Mouse (Mus musculus) forebrain, embryonic 11.5 days (tissue): ENCODE results near the gene Cebpb. TPM values are rescaled to one million over a fixed set of nuclear protein-coding genes. Genes with fewer than 3 reads are reported as not detected.

ENCODE experiments used
- ATAC-seq: fragments of 200-750 bp; cut with Nextera tagmentation; replicated peaks from 2 replicates; pipeline ENCODE4 v1.8.0; 2017; ENCODE audit warnings: moderate TSS enrichment; ENCODE audit not compliant: low FRiP score
- DNase-seq: peaks from one replicate; pipeline ENCODE4 v3.0.0-alpha.2; 2017; ENCODE audit warnings: low spot score
- H3K27ac ChIP-seq: fragments of 300-500 bp; sonication (generic); 2 replicates; pipeline ENCODE4 v1.5.1; 2014; ENCODE audit warnings: low read depth, low read length
- H3K27me3 ChIP-seq: fragments of 300-500 bp; sonication (generic); 2 replicates; pipeline ENCODE4 v1.6.1; 2014; ENCODE audit warnings: mild to moderate bottlenecking, low read length, mixed read lengths; ENCODE audit not compliant: control insufficient read depth, insufficient read depth
- H3K36me3 ChIP-seq: fragments of 300-500 bp; sonication (generic); 2 replicates; pipeline ENCODE4 v1.6.1; 2014; ENCODE audit warnings: mild to moderate bottlenecking, low read length, moderate library complexity, mixed read lengths; ENCODE audit not compliant: control insufficient read depth, insufficient read depth
- H3K4me1 ChIP-seq: fragments of 300-500 bp; sonication (generic); replicated peaks from 2 replicates; pipeline ENCODE4 v1.6.1; 2014; ENCODE audit warnings: low read length, mixed read lengths; ENCODE audit not compliant: control insufficient read depth, insufficient read depth
- H3K4me2 ChIP-seq: fragments of 300-500 bp; sonication (generic); 2 replicates; pipeline ENCODE4 v1.6.1; 2014; ENCODE audit warnings: low read depth, mild to moderate bottlenecking, low read length, moderate library complexity, mixed read lengths; ENCODE audit not compliant: severe bottlenecking
- H3K4me3 ChIP-seq: fragments of 300-500 bp; sonication (generic); 2 replicates; pipeline ENCODE4 v1.5.1; 2014; ENCODE audit warnings: low read depth, low read length
- H3K9ac ChIP-seq: fragments of 300-500 bp; sonication (generic); 2 replicates; pipeline ENCODE4 v1.6.1; 2014; ENCODE audit warnings: low read length
- H3K9me3 ChIP-seq: fragments of 300-500 bp; sonication (generic); 2 replicates; pipeline ENCODE4 v1.6.1; 2016; ENCODE audit warnings: low read length, mixed read lengths; ENCODE audit not compliant: control insufficient read depth
- WGBS: fragments of 180-500 bp; shearing (Covaris S2); extraction: QIAGEN DNeasy Blood & Tissue Kit; methylation state at CpG from one replicate; pipeline ENCODE4 v1.1.7; 2014; 5-methylcytosine and 5-hydroxymethylcytosine counted together
- polyA plus RNA-seq: library from polyadenylated mRNA; unstranded; fragments of >200 nt; fragmentation: Nextera tagmentation; extraction: Ambion mirVana; gene quantifications from 2 replicates; pipeline ENCODE4 v1.2.1, GENCODE M21; 2014

The Cebpb gene
- polyA plus RNA-seq, 1 experiment from 2014 or later = 1.7 TPM

DNA sequence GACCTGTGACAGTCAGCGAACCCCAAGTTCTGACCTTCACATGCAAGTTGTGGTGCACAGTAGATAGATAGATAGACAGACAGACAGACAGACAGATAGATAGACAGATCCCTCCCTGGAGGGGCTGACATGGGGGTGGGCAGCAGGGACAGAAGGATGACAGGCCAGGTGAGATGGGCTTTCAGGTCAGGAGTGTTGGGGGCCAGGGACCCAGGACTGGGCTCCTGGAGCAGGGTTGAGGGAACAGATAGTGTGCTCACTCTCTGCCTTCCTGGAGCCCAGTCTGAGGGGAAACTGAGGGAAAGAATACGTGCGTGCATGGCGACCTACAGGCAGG, 1.5 kb upstream of the Cebpb start:
- H3K9ac ChIP-seq = no peak overlapping the region
- no peak overlapping the region for H3K4me3 ChIP-seq
- 90% methylated on average over 4 of the region's 4 CpGs for WGBS
- H3K4me1 ChIP-seq = peaks cover 6% of the 10 kb centered on the region
- no peak overlapping the region for H3K27ac ChIP-seq
- ATAC-seq = no peak
- H3K4me2 ChIP-seq = no peak overlapping the region
- no peaks in the 10 kb centered on the region for H3K9me3 ChIP-seq
- H3K36me3 ChIP-seq = no peaks in the 10 kb centered on the region
- DNase-seq = no peak
- peaks cover 29% of the 10 kb centered on the region for H3K27me3 ChIP-seq

DNA sequence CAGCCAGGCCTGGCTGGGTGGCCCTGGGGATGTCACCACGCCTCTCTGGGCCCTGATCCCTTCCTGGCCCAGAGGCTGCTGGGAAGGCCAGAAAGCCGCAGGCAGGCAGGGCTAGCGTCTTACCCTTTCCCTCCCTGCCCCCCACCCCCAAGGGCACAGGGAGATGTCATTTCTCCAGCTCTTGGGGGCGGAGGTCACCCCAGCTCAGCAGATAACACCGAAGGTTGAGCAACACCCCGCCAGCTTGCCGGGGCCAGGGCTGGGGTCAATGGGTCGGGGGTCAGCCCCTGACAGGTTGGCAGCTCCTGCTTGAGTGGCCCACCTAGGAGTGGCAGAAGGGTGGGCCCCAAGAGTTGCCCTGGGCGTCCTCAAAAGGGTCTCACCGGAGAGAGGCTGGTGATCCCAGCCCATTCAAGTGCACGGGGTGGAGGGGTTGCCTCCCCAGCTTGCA, 1.0 kb upstream of the Cebpb start:
- Histone ChIP-seq H3K36me3 (no peaks in the 10 kb centered on the region), H3K4me2 (no peak overlapping the region), H3K27ac (no peak overlapping the region), H3K4me3 (no peak overlapping the region), H3K9ac (no peak overlapping the region), H3K9me3 (no peaks in the 10 kb centered on the region), H3K4me1 (peaks cover 6% of the 10 kb centered on the region), H3K27me3 (peaks cover 29% of the 10 kb centered on the region)
- DNase-seq = peak; percentile 61
- 0 out of 2 replicates have a peak, but pooled peaks have one; percentile 3 for ATAC-seq
- 51% methylated on average over 11 of the region's 11 CpGs for WGBS

DNA sequence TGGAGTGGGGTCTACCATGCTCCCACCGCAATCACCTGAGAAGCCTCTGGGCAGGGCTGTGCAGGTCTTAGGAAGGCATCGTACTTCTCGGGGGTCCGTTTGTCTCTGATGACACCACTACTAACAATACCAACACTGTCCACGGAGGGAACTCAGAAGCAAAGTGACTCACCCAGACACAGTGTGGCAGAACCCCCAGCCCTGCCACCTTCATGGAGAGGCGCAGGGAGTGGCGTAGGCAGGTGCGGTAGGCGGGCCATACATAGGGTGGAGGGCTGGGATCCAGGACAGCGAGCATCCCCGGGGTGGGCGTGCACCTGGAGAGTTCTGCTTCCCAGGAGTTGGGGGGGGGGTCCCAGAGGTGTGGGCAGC, 603 bp upstream of the Cebpb start:
- ATAC-seq = peak; percentile 22
- peak overlapping the region; percentile 57 for H3K4me3 ChIP-seq
- peaks cover 6% of the 10 kb centered on the region for H3K4me1 ChIP-seq
- H3K27me3 ChIP-seq = peaks cover 29% of the 10 kb centered on the region
- peak overlapping the region; percentile 77 for H3K4me2 ChIP-seq
- H3K27ac ChIP-seq = no peak overlapping the region
- no peaks in the 10 kb centered on the region for H3K36me3 ChIP-seq
- WGBS = 25% methylated on average over 12 of the region's 12 CpGs
- no peaks in the 10 kb centered on the region for H3K9me3 ChIP-seq
- no peak overlapping the region for H3K9ac ChIP-seq
- DNase-seq = no peak

DNA sequence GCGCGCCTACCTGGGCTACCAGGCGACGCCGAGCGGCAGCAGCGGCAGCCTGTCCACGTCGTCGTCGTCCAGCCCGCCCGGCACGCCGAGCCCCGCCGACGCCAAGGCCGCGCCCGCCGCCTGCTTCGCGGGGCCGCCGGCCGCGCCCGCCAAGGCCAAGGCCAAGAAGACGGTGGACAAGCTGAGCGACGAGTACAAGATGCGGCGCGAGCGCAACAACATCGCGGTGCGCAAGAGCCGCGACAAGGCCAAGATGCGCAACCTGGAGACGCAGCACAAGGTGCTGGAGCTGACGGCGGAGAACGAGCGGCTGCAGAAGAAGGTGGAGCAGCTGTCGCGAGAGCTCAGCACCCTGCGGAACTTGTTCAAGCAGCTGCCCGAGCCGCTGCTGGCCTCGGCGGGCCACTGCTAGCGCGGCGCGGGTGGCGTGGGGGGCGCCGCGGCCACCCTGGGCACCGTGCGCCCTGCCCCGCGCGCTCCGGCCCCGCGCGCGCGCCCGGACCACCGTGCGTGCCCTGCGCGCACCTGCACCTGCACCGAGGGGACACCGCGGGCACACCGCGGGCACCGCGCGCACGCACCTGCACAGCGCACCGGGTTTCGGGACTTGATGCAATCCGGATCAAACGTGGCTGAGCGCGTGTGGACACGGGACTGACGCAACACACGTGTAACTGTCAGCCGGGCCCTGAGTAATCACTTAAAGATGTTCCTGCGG, 945 bp downstream of the Cebpb start, which contains the start of gene Tmem189:
Gene Tmem189 (minus strand): TSS at position 322 of the 718 bp plus-strand sequence.
- H3K4me2 ChIP-seq = peak within 1 kb of the TSS; percentile 77
- WGBS = under 1% methylated on average over 98 of the region's 99 CpGs
- no peaks in the 10 kb centered on the region for H3K9me3 ChIP-seq
- DNase-seq = peak; percentile 82
- peaks cover 29% of the 10 kb centered on the region for H3K27me3 ChIP-seq
- no peak within 1 kb of the TSS for H3K27ac ChIP-seq
- peak within 1 kb of the TSS; percentile 57 for H3K4me3 ChIP-seq
- peak within 1 kb of the TSS; percentile 57 for H3K9ac ChIP-seq
- peaks cover 6% of the 10 kb centered on the region for H3K4me1 ChIP-seq
- ATAC-seq = peak; percentile 31; the same call in 1 of the 2 replicates
- H3K36me3 ChIP-seq = no peaks in the 10 kb centered on the region

GRCm38 (mm10) chr2:167690219-167690961, 1.7 kb downstream of the Cebpb start:
- Histone ChIP-seq H3K4me3 (peak overlapping the region; percentile 57), H3K9ac (no peak overlapping the region), H3K27me3 (peaks cover 29% of the 10 kb centered on the region), H3K9me3 (no peaks in the 10 kb centered on the region), H3K36me3 (no peaks in the 10 kb centered on the region), H3K4me2 (peak overlapping the region; percentile 77; the same call in 1 of the 2 replicates), H3K4me1 (peaks cover 6% of the 10 kb centered on the region), H3K27ac (no peak overlapping the region)
- DNase-seq (no peak), ATAC-seq (no peak)
- whole genome bisulfite sequencing = 62% methylated on average over 15 of the region's 15 CpGs

DNA sequence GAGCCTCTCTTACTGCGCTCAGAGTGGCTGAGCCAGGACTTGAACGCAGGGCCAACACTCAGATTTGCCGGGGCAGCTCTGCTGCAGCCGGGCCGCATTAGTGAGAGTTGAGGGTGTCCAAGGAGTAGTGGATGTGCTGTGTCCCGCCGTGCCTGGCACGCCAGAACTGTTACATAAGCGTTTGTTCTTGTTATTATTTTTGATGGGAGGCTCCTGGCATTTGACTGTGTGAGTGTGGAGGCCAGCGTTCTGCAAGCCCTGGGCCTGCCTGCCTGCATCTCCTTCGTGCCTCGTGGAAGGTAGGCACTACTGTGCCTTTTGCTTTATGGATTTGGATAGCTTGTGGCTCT, 2.2 kb downstream of the Cebpb start:
- ATAC-seq (no peak), DNase-seq (no peak)
- Histone ChIP-seq H3K36me3 (no peaks in the 10 kb centered on the region), H3K27ac (no peak overlapping the region), H3K4me3 (no peak overlapping the region), H3K4me1 (peaks cover 6% of the 10 kb centered on the region), H3K27me3 (peaks cover 29% of the 10 kb centered on the region), H3K4me2 (no peak overlapping the region), H3K9ac (no peak overlapping the region), H3K9me3 (no peaks in the 10 kb centered on the region)
- 87% methylated on average over 12 of the region's 12 CpGs for WGBS

DNA sequence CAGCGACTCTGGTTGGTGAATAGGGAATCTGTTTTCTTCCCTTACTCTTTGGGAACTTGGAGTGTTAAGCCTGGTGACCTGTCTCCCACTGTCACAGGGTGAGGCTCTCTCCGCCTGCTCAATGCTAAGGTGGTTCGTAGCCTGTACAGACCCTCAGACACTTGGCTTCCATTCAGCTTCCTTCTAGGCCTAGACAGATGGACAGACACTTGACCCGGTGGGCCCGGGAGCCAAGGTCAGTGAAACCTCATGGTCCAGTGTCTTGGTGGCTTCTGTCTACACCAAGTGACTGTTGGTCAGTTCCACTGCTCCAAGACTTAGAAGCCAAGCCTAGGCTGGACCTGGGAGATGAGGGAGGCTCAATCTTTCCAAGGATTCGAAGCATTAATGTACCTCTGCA, 2.7 kb downstream of the Cebpb start:
- Histone ChIP-seq H3K4me3 (no peak overlapping the region), H3K27ac (no peak overlapping the region), H3K27me3 (peaks cover 29% of the 10 kb centered on the region), H3K4me2 (no peak overlapping the region), H3K36me3 (no peaks in the 10 kb centered on the region), H3K9me3 (no peaks in the 10 kb centered on the region), H3K9ac (no peak overlapping the region), H3K4me1 (peaks cover 6% of the 10 kb centered on the region)
- DNase-seq (no peak), ATAC-seq (no peak)
- WGBS = 87% methylated on average over 6 of the region's 6 CpGs

GRCm38 (mm10) chr2:167691871-167692661, 3.4 kb downstream of the Cebpb start:
- WGBS = 88% methylated on average over 14 of the region's 14 CpGs
- no peaks in the 10 kb centered on the region for H3K36me3 ChIP-seq

More at GRCm38 (mm10) chr2:167691871-167692661, 3.4 kb downstream of the Cebpb start:
- peaks cover 6% of the 10 kb centered on the region for H3K4me1 ChIP-seq
- no peak for DNase-seq
- no peak overlapping the region for H3K4me3 ChIP-seq
- H3K9ac ChIP-seq = no peak overlapping the region
- no peaks in the 10 kb centered on the region for H3K9me3 ChIP-seq
- H3K4me2 ChIP-seq = no peak overlapping the region
- H3K27me3 ChIP-seq = peaks cover 29% of the 10 kb centered on the region
- ATAC-seq = no peak
- no peak overlapping the region for H3K27ac ChIP-seq
